Mouse (Mus musculus): ENCODE results near the gene Mcmbp.

The Mcmbp gene

GRCm38 (mm10) chr7:128740334-128740733 is at the start of gene Mcmbp:
Gene Mcmbp, minus strand, starts transcription at chr7:128740495.
- peak; percentile 96 for DNase-seq (ENCODE audit: low spot score)

GRCm38 (mm10) chr7:128790045-128790444 is 49.8 kb upstream of the Mcmbp start:
- DNase-seq (ENCODE audit: low spot score) = no peak

- DNase-seq (ENCODE audit: low spot score) = no peak
These were observed 41.6 kb upstream of the Mcmbp start for GRCm38 (mm10) chr7:128781846-128782245.

- peak; percentile 65 for DNase-seq (ENCODE audit: low spot score)
These were observed 39.0 kb upstream of the Mcmbp start for GRCm38 (mm10) chr7:128779305-128779704.

- no peak for DNase-seq (ENCODE audit: low spot score)
These were observed 36.9 kb upstream of the Mcmbp start for GRCm38 (mm10) chr7:128777201-128777600.

- DNase-seq (ENCODE audit: low spot score) = no peak
These were observed 26.4 kb upstream of the Mcmbp start for GRCm38 (mm10) chr7:128766696-128767095.

DNA sequence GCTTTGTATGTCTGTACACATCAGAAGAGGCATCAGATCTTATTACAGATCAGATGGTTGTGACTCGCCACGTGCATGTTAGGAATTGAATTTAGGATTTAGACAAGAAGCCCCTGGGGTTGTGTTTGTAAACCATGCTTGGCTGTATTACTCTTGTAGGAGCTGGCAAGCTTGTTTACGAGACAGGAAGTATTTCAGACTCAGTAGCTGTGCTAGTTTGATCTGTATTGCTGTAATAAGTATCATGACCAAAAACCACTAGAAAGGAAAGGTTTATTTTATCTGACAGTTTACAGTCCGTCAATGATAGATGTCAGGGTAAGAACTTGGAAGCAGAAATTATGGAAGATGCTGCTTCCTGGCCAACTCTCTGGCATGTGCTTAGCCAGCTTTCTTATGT is 18.7 kb upstream of the Mcmbp start:
- DNase-seq (ENCODE audit: low spot score) = no peak

DNA sequence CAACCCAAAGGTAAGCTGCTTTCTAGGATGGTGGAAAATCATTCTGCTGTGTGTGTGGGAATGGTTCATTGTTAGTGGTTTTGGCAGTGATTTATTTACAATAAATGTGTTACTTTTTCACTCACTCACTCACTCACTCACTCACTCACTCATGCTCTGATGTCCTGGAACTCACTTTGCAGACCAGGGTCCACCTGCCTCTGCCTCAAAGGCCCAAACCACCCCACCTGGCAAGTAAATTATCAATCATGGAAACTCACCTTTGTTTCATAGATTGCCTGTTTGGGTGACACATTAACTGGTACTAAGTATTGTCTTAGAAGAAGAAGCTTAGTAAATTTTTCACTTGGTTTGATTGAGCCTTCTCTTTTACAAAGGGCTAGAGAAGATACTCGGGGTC is 15.1 kb upstream of the Mcmbp start:
- DNase-seq (ENCODE audit: low spot score) = no peak

DNA sequence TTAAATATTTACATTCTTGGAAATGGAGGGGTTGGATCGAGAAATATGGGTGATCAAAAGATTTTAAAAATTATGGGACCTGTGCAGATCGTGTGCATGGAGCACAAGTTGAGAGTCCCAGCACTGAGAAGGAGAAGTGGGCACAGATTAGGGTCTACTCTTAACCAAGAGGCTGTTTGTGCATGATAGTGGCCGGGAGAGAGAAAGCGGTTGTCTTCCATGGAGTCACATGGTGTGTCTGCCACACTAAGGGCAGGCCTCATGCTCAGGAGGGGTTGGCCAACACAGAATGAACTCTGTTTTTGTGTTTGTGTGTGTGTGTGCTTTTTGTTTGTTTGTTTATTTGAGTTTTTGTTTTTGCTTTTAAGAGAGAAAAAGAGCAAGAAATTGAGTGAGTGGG is 11.7 kb upstream of the Mcmbp start:
- DNase-seq (ENCODE audit: low spot score) = no peak

DNA sequence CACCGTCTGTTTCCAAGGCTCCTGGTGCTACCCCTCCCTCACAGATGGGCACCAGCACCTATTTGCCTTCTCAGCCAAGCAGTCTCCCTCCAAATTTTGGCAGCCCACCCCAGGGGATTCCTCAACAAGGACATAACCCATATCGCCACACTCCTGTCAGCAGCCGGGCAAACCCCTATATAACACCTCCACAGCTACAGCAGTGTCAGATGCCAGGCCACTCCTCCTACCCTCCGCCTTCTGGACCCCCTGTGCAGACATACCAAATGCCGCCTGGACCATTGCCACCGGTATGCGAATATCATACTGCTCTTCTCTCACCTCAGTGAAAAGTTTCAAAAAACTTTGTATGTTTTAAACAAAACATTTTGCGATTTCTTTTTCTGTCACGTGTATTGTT is 10.0 kb upstream of the Mcmbp start:
- DNase-seq (ENCODE audit: low spot score) = no peak

GRCm38 (mm10) chr7:128748758-128749157 is 8.5 kb upstream of the Mcmbp start:
- DNase-seq (ENCODE audit: low spot score) = peak; percentile 73

- no peak for DNase-seq (ENCODE audit: low spot score)
These were observed 5.9 kb upstream of the Mcmbp start for GRCm38 (mm10) chr7:128746151-128746550.

GRCm38 (mm10) chr7:128744684-128745485 is 4.6 kb upstream of the Mcmbp start, which contains the start of gene Sec23ip:
Gene Sec23ip, plus strand, starts transcription at chr7:128744943.
- DNase-seq (ENCODE audit: low spot score) = peak; percentile 99

- DNase-seq (ENCODE audit: low spot score) = no peak
These were observed 3.6 kb upstream of the Mcmbp start for GRCm38 (mm10) chr7:128743898-128744297.

DNA sequence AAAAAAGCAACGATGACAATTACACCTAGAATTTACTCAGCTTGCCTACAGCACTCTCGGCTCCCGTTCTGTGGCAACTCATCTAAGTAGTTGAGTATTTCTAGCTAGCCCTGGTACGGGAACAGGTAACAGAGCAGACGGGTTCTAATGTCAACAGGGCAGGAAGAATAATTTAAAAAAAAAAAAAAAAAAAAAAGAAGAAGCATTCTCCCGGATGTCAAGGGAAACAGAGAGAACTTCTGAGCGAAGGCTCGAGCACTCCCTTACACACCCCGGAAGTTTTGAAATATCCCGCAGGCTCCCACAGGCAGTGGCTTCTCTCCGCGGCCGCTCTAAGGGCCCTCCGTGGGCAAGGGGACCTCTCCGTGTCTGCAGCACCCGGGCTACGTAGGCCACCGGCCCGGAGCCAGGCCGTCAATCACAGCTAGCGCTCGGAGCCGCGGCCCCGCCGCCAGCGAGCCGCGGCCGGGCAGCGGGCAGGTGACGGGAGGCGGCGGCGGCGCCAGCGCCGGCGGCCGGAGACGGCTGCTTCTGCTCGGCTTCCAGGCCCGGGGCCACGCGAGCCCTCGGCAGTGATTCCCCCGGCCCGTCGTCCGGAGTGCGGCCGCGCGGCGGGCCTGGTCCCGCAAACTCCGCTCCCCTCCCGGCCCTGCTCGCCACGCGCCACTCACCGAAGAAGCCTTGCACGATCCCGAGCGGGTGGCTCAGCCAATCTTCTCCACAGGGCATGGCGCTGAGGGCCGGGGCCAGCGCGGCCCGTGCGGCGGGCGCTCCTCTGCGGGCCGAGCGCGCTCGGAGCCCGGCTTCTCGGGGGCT is 625 bp downstream of the Mcmbp start:
- DNase-seq (ENCODE audit: low spot score) = peak; percentile 37

DNA sequence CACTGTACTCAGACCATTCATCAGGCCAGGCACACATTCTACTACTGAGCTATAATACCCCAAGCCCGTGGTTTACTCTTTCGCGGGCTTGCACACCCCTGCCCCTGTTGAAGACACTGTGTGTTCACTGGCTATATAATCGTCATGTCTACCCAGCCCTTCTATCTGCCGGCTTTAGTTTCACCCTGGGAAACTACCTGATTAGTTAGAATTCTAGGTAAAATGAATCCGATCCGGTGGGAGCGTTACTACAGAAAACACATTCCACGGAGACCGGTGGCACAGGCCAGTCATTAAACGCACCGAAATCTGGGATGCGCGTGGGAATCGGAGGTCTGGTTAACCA is 1.2 kb downstream of the Mcmbp start:
- no peak for DNase-seq (ENCODE audit: low spot score)

GRCm38 (mm10) chr7:128738041-128738440 is 2.3 kb downstream of the Mcmbp start:
- no peak for DNase-seq (ENCODE audit: low spot score)

DNA sequence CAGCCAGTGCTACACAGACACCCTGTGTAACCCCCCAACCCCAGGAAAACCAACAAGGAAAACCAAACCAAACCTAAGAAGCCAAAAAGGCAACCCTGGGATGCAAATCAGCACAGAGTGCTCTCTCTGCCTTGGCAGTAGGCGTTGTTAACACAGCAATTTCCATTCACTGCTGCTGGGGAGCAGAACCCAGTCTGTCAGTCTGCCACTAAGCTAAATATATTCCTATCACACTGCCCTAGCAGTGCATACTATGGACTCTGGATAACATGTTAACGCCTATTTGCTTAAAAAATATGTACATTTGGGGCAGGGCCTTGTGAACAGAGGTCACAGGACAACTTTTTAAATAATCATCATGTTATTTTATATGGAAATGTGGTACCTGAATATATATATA is 8.7 kb downstream of the Mcmbp start:
- DNase-seq (ENCODE audit: low spot score) = no peak

GRCm38 (mm10) chr7:128728738-128729137 is 11.6 kb downstream of the Mcmbp start:
- no peak for DNase-seq (ENCODE audit: low spot score)

DNA sequence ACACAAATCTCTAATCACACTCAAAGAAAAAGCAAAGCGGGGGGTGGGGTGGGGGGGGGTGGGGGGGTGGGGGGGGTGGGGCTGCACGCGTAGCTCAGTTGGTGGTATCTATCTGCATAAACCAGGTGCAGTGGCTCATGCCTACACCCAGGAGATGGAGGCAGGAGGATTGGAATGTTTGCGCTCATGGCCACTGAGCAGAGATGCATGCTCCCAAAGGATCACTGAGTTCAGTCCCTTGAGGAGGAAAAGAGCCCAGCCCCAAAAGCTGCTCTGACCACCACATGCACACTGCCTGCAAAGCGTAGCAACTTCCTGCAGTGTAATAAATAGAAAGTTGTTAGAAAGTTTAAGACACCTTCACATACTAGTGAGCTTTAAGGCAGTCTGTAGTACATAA is 12.6 kb downstream of the Mcmbp start:
- DNase-seq (ENCODE audit: low spot score) = no peak

DNA sequence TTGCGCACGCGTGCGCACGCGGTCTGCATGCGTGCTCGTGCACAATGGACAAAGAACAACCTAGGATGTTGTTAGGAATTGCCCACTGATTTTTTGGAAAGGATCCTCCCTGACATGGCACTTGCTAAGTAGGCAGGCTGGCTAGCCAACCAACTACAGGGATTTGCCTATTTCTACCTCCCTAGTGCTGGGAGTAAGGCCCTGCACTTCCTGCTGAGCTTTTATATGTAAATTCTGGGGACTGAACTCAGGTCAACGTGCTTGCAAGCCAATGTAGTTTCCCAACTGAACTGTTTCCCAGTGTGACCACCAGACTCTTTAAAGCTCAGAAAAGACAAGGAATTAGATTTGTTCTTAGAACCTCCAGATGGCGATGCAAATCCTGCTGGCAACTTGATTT is 13.3 kb downstream of the Mcmbp start:
- no peak for DNase-seq (ENCODE audit: low spot score)

- no peak for DNase-seq (ENCODE audit: low spot score)
These were observed 15.1 kb downstream of the Mcmbp start for GRCm38 (mm10) chr7:128725189-128725588.

GRCm38 (mm10) chr7:128724761-128725160 is 15.5 kb downstream of the Mcmbp start:
- peak; percentile 87 for DNase-seq (ENCODE audit: low spot score)
